Mouse (Mus musculus) CD4-positive, CD25-positive, alpha-beta regulatory T cell, adult 2 months (primary cell): Measurements from ENCODE around the gene Tespa1.
A peak's percentile ranks its signal among the peaks of the same experiment; 100 is the strongest.
"Not testable (repeated sequence)": the region's sequence is repeated elsewhere in the genome, so short reads cannot be mapped to it uniquely, and the experiment has no call there.

ENCODE experiments used
- DNase-seq: peaks from one replicate; pipeline ENCODE4 v3.0.0-alpha.2; 2012; ENCODE audit warnings: low read depth, low spot score

Tespa1 gene

GRCm38 (mm10) chr10:130322637-130323036, at the start of gene Tespa1:
TSS of gene Tespa1 (plus strand) at chr10:130322870.
- DNase-seq = peak; percentile 87

- DNase-seq = no peak
Observed at GRCm38 (mm10) chr10:130275759-130276158, 46.9 kb upstream of the Tespa1 start.

GRCm38 (mm10) chr10:130276496-130276895, 46.2 kb upstream of the Tespa1 start:
- DNase-seq = no peak

- DNase-seq = no peak
Observed at GRCm38 (mm10) chr10:130280066-130280465, 42.6 kb upstream of the Tespa1 start, which contains the start of gene Neurod4. TSS of gene Neurod4 (minus strand) at chr10:130280240.

GRCm38 (mm10) chr10:130281982-130282449, 40.7 kb upstream of the Tespa1 start:
- DNase-seq = no peak

GRCm38 (mm10) chr10:130287201-130287600, 35.5 kb upstream of the Tespa1 start:
- no peak for DNase-seq

GRCm38 (mm10) chr10:130288007-130288406, 34.7 kb upstream of the Tespa1 start:
- no peak for DNase-seq

GRCm38 (mm10) chr10:130293741-130294408, 28.8 kb upstream of the Tespa1 start:
- no peak for DNase-seq

GRCm38 (mm10) chr10:130298748-130299147, 23.9 kb upstream of the Tespa1 start:
- DNase-seq = peak; percentile 66

- not testable (repeated sequence) for DNase-seq
Observed at GRCm38 (mm10) chr10:130304138-130304537, 18.5 kb upstream of the Tespa1 start.

- DNase-seq = peak; percentile 60
Observed at GRCm38 (mm10) chr10:130311534-130312227, 11.0 kb upstream of the Tespa1 start.

GRCm38 (mm10) chr10:130313531-130313930, 9.1 kb upstream of the Tespa1 start:
- peak; percentile 89 for DNase-seq

- peak; percentile 13 for DNase-seq
Observed at GRCm38 (mm10) chr10:130314110-130314829, 8.4 kb upstream of the Tespa1 start.

GRCm38 (mm10) chr10:130315846-130316245, 6.8 kb upstream of the Tespa1 start:
- no peak for DNase-seq

GRCm38 (mm10) chr10:130318720-130319119, 4.0 kb upstream of the Tespa1 start:
- DNase-seq = no peak

- no peak for DNase-seq
Observed at GRCm38 (mm10) chr10:130320715-130321114, 2.0 kb upstream of the Tespa1 start.

GRCm38 (mm10) chr10:130322062-130322461, 608 bp upstream of the Tespa1 start:
- no peak for DNase-seq

- no peak for DNase-seq
Observed at GRCm38 (mm10) chr10:130324243-130324642, 1.6 kb downstream of the Tespa1 start.

GRCm38 (mm10) chr10:130330711-130331110, 8.0 kb downstream of the Tespa1 start:
- DNase-seq = peak; percentile 71

- peak; percentile 62 for DNase-seq
Observed at GRCm38 (mm10) chr10:130336385-130336784, 13.7 kb downstream of the Tespa1 start.

GRCm38 (mm10) chr10:130337581-130337980, 14.9 kb downstream of the Tespa1 start:
- no peak for DNase-seq

- not testable (repeated sequence) for DNase-seq
Observed at GRCm38 (mm10) chr10:130340050-130340449, 17.4 kb downstream of the Tespa1 start.
